Mouse (Mus musculus) yolk sac, embryonic 10.5 days (tissue): ENCODE data around the gene Rps15a.

ENCODE experiments used
- DNase-seq: peaks from one replicate; pipeline ENCODE4 v3.0.0-alpha.2; 2017; ENCODE audit warnings: low spot score

Rps15a gene

DNA sequence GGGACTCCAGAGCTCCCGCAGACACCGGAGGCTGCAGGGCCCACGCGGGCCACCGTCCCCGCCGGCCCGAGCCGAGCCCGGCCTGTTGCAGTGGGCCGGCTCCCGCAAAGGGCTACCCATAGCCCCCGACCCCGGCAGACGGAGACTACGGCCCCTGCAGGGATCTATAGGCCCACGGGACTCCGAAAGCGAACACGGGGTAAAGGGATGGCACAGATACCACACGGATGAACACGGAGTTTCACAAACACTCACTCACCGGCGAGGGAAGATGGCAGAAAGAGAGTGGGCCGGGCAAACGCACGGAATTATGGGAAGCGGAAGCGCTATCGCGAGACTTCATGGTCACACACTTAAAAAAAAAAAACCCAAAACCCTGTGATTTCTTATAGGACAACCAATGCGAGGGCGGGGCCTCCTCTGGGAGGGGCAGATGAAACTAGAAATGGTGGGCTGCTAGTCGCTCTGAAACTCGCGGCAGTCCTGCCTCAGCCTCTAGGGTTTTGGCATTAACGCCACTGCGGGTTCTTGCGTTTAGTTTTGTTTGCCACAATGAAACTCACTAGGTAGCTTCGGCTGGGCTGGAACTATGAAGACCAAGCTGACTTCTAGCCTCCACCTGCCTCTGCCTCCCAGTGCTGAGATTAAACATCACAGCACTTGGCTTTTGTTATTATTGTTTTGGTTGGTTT is at the start of gene Rps15a:
TSS of gene Rps15a (minus strand) at position 312 of the 692 bp plus-strand sequence.
- DNase-seq, result peak; percentile 93

DNA sequence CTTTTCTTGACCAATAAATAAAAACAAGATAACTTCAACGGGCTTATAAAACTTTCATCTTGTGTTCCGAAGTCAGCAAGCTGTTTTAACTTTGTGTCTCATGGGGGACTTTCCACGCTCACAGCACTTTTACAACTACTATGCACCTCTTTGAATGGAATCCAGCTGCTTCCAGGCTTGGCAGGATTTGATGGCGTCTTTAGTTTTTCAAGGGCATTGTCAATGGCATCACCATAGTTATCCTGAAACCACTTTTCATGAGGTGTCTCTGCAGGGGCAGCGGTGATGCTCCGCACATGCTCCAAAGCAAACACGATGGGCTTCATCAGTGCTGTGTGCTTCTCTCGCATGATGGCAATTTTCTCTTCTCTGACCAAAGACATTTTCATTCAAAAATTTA is 47.0 kb upstream of the Rps15a start:
- no peak for DNase-seq

DNA sequence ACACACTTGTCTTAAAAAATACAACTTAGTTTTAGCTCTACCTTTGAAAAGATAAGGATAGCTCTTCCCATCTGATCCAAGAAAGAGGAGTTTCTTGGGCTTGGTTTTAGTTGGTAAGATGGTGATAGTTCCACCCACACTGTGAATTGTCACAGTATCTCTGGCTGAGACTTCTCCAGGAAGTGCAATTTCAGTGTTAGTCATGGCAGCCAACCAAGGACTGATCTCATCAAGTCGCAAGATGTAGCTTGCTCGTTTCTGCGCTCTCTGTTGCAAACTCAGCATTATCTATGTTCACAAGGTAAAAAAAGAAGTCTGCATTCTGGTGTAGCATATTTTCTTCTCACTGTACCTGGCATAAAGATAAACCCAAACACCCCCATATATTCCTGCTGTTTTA is 44.1 kb upstream of the Rps15a start:
- DNase-seq, result no peak

DNA sequence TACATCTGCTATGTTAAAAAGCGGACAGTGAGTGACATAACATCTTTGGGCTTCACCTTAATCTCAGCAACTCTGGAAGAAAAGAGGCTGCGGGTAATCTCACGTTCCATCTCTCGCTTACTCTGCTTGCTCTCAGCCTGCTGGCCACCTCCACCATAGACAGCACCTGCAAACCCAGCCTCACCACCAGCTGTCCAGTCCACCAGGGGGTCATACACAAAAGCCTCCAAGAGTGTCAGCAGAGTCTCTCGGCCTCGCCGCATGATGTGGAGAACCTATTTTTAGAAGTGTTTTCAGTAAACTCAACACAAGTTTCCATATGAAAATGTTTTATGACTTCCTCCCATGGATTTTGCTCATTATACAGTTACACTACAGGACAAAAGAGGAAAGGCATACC is 40.5 kb upstream of the Rps15a start:
- DNase-seq, result no peak

DNA sequence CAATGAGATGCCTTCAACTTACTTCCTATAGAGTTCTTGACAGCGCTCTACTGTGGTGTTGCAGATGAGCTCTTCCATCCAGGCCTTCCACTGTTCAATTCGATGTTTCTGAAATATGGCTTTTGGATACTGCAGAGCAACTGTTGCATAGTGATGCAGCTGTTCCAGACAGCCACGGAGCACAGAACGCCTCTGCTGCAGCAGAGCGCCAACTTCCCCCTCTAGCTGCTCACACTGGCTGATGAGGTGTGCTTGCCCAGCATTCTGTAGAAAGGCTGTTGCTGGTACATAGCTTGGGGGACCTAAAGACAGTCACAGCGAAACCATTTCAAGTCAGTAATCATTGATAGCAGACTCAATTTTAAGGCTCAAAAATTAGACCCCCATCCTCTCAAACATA is 38.2 kb upstream of the Rps15a start:
- DNase-seq, result no peak

DNA sequence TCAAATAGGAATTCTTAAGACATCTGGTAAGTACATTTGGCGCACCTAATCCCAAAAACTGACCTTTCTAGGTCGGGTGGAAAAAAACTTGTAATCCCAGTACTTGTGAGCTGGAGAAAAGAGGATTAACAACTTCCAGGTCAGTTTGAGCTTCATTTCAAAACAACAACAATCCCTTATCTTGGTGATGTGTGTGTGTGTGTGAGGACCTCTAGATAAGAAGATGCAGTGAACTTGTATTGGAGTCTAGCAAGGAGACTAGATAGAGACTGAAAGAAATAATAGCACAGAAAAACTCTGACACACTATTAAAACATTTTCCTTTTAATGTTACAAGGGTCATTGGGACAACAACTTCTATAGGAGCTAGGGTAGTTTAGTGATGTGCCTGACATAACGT is 27.6 kb upstream of the Rps15a start:
- no peak for DNase-seq

DNA sequence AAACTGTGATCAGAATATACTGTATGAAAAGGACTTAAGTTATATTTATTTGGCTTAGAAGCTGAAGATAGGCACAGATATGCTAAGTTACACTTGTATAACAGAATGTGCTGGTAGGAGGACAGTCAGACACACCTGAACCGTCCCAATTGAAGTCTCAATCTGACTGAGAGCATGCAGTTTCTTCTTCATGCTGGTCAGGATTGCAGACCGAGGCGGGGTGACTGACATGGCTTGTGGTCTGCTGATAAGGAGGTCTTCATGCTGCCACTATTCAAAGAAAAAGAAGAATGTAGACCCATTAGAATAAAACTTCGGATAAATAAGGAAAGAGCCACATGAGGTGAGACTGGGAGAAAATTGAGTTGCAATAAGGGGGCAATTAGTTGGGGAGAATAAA is 27.1 kb upstream of the Rps15a start:
- no peak for DNase-seq

DNA sequence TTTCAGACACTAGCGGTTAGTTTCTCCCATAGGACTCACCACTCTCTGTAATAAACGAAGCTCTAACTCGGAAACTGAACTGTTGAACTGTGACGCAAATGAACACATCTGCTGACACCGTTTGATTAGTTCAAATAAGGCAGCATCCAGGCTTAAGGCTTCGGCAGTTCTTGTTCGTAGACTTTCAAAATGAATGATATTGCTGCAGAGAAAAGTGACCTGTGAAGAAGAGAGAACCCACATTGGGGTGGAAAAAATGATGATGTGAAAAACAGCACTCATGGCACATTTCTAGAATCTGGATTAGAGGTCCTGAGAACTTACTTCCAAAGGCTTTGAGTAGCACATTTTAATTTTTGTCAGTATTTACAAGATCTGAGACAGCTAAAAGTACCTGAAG is 25.3 kb upstream of the Rps15a start:
- DNase-seq, result no peak

DNA sequence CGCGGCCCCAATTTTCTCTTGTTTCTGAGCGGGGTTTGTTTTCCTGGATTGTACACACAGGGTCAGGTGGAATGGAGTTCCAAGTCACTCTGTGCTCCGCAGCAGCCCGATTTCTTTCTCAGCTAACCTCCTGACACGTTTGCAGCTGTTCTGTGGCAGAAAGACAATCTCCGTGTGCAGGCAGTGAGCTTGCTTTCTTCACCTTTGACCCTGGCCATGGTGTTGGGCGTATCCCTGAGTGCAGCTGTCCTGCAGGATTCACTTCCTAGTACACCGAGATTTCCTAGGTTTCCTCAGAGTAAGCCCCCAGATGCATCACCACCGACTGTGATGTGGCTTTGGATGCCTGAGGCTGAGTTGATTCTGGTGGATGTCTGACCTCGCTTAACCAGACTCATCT is 19.1 kb upstream of the Rps15a start:
- peak; percentile 46 for DNase-seq

DNA sequence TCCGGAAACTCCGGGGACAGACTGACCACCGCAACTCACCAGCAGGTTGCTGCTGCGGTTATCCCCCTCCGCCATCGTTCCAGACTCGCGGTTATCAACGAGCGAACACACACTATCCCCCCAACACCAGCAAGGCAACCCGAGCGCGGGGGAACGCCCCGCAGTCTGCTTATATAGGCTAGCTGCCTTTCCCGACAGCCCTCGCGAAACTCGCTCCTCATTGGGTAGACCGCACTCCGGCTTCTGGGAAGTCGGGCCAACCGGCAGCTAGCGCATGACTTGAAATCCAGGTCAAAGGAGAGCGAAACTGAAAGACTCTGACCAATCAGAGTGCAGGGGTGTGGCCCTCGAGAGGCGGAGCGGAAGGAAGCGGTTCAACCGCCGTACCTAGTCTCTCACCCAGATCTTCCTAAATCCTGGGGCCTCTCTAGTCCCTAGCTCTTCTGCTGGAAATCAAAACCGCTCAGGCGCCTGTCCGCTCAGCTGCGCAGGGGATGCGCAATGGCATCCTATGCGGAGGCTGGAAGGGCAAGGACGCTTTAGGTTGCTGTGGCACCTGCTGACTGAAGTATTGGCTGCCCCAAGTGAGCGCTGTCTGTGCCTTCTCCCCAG is 13.5 kb upstream of the Rps15a start, which contains the start of gene Arl6ip1:
TSS of gene Arl6ip1 (minus strand) at position 233 of the 612 bp plus-strand sequence.
- peak; percentile 98 for DNase-seq

DNA sequence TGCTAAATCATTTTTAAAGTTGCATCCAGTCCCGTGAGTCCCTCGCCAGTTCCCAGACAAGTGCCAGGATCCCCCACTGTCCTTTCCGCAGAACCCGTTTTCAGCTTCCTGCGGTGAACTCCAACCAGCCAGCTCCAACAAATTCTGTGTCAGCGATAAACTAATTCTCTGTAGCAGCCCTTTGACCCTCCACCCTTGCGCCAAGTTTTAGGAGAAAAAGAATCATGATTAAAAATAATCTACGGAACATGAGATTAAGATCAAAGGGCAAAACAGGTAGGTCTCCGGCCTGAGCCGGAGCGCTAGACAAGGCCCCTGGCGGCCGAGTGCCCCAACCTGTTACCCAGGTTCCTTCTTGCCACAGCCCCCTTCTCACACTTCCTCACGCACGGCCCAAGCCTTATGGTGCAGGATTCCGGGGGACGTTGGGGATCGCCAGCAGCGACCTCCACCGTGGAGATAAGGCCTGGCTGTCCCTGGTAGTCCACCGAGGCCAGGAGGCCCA is 13.0 kb upstream of the Rps15a start:
- DNase-seq, result peak; percentile 66

DNA sequence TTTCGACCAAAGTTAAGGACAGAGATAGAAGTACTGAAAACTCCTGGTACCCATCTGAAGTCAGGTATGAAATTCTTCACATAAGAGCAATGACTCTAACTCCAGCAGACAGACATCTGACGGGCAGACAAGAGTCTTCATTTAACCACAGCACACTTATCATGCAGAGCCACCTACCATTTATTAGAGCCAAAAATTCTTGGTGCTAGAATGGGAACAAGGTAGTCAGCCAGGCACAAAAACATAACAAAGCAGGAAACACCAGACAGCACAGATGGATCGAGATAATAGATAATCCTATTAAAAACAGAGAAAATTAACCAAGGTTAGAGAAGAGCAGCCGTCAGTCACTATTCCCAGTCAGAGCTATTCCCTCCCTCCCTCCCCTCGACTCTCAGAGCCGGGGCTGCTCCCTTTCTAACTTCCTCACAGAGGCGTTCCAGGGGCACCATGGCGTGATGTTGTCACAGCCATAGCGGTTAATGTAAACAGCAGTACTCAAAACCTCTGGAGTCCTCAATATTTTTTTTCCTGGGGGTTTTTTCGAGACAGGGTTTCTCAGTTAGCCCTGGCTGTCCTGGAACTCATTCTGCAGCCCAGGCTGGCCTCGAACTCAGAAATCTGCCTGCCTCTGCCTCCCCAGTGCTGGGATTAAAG is 10.4 kb upstream of the Rps15a start:
- DNase-seq, result no peak

DNA sequence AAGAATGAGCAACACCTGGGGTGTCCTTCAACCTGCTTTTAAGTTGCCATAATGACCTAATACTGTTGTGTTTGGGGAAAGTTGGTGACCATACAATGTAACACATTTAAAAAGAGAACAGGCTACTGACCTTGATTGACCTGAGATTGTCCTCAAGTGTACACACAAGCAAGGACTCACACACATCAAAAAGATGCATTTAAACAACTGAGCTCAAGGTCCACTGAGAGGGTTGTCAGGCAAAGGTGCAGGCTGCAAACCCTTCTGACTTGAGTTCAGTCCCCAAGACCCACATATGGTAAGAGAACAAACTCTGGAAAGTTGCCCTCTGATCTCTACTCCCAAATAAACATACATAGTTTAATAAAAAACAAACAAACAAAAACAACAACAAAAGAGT is 9.7 kb upstream of the Rps15a start:
- no peak for DNase-seq

DNA sequence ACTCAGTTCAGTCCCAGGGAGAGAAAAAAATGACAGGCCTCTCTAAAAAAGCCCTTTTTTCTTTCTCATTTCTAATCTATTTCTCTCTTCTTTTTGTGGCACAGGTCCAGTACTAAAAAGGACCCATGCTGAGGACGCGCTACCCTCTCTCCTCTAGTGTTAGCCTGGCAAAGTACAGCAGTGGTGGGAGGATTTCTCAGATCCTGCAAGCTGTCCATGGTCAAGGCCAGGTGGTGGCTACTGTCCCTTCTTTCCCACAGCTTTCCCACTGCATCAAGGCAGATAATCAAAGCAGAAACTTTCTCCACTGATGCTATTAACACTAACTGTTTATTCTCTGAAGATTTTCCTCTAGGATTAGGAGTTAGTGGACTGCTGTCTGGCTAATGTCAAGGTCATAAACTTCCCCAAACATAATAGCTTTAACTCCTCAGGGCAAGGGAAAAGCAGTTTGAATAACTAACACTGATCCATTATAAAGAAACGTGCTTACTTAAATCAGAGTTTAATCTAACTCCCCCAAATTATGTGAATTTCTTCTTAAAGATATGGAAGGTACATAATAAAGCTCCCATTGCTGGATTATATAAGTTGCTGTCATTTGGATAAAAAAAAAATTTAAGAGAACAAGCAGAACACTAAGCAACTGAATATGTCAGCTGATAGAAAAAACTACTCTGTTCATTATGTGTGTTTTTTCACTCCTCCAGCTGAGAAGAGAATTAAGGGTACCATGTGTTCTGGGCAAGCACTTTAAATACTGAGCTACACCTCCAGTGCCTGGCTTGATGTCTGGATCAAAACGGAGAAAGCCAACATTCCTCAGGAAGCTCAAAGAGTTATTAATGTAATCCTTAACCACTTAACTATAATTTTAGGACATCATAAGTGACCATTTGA is 7.8 kb upstream of the Rps15a start:
- no peak for DNase-seq

DNA sequence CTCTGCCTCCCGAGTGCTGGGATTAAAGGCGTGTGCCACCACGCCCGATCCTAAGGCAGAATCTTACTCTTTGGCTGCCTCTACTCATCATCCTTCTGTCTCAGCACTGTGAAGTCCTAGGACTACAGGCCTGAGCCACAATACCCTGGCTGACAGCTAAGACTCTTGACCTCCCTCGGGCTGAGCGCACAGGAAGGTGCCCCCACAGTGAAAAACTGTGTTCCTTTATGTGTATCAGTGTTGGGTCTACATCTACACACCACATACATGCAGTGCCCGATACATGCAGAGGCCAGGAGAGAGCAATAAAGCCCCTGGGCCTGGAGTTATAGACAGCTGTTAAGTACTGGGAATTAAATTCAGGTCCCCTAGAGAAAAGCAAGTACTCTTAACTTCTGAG is 6.2 kb upstream of the Rps15a start:
- no peak for DNase-seq

DNA sequence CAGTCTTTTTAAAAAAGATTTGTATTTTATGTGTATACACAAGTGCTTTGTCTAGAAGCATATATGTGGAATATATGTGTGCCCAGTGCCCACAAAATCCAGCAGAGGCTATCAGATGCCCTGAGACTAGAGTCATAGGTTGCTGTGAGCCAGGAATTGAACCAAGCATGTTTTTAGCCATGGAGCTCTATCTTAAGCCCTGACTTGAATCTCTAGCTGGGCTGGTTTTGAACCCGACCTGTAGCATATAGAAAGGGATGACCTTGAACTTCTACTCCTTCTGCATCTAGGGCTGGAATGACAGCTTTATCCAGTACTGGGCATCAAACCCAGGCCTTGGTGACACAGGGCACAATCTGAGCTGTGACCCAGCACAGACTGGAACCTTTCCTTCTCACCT is 4.7 kb upstream of the Rps15a start:
- no peak for DNase-seq

DNA sequence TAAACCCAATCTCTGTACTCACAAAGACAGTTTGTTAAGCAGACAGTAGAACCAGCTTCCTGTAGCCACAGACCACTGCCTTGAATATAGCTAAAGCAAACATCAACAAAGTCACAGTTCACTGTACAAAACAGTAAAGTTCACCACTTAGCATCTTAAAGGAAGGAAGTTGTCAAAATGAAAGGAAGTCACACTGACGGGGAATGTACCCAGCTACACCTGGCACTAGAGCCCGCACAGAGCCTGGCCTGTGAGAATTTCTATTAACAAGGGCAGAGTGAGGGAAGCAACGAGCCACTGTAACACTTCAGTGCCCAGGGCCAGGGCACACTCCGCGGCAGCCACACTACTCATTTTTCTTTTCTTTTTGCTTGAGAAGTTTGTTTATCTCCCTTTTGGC is 4.0 kb upstream of the Rps15a start:
- no peak for DNase-seq

DNA sequence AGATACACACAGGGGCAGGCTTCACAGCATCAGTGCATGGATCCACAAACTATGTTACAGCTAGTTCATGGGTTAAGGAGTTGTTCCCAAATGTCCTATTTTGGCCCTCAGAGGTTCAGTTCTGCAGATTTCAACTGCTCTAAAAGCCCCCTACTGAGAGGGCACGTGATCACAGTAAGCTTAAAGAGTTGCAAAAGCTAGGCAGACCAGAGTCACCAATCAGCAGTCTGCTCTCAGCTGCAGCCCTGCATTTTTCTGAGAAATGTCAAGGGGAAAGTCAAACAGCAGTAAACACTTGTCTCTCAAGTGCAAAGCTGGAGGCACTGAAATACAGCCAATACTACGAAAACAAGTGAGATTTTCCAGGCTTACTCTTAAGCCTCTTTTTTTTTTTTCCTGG is 3.2 kb upstream of the Rps15a start:
- DNase-seq, result peak; percentile 64

DNA sequence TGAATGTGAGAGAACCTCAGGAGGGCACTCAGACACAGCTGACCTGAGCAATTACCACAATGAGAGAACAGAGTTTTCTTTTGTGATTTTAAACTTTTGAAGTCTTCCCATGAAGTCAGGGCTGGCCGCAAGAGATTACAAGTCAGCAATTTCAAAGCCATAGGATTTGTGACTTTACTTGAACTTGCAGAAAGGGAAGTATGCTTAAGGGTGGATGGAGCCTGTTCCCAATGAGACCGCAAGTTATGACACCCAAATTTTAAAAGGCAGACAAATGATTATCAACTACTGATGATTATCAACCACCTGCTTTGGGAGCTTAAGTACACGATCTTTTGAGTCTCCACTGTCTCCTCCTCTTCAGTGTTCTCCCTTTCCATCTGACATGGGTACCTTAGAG is 2.4 kb upstream of the Rps15a start:
- no peak for DNase-seq

DNA sequence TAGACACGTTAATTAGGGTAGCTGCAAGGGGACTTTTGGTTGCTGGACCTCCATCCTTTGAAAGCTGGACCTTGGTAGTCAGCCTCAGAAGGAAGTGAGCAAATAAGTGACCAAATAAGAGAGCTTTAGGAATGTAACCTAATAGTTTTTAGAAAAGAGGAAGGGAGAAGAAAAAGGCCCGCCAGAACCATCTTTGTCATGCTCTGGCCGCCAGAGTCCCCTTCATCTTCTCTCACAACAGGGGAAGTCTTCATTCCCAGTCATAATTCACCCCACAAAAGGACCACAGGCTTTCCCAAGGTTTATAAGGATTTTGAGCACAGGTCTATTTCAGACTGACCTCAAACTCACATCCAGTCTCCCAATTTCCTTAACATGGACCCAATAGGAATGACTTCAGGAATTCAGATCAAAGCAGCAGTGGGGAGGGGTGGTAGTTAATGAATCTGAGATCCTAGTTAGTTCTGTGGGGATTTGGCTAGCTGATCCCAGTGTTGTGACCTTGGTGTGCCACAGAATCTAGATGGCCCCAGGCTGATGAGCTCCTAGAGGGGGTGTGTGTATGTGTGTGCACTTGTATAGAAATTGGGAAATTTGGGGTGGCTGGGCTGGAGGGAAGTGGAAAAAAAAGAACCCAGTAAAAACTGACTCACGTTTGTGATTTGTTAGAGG is 1.7 kb upstream of the Rps15a start:
- no peak for DNase-seq

DNA sequence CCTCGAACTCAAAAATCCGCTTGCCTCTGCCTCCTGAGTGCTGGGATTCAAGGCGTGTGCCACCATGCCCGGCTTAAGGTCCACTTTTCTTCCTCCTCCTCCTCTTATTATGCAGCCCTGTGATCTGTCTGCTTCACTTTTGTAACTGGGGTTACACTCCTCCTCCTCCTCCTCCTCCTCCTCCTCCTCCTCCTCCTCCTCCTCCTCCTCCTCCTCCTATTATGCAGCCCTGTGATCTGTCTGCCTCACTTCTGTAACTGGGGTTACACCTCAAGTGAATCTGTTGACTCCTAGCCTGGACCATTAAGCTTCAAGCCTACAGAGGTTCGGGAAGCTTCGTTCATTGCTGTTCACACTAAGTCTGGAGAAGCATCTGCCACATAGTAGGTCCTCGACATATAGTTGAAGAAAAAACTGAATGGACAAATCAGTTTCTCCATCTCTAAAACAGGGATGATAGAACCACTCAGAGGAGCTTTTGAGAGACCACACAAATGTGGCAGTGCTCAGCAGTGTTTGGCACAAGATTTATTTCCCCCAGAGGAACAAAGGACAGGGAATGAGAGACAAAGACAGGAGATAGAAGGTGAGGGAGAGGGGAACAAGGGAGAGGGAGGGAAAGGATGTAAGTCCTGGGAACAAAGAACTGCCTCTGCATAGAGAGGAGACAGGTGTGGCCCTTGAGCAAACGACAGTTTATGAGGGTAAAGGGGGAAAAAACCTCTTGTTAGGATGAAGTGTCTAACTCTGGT is 975 bp upstream of the Rps15a start:
- DNase-seq, result no peak
